Mouse (Mus musculus): ENCODE results near the gene Plekhg4.

- TF ChIP-seq POLR2A (IDR thresholded peaks at IDR 0.05; ENCODE audit: borderline replicate concordance, low read depth, low read length) (no peak), CTCF (IDR thresholded peaks at IDR 0.05; ENCODE audit: low read depth, low read length) (no peak)
Observed at GRCm38 (mm10) chr8:105338992-105339391, 34.1 kb upstream of the Plekhg4 start.
